Mouse (Mus musculus) cerebellum, postnatal 36 days (tissue): ENCODE results near the gene Dnajc16.
"Not testable (repeated sequence)": the region's sequence is repeated elsewhere in the genome, so short reads cannot be mapped to it uniquely, and the experiment has no call there.

Source experiments
- DNase-seq, 2 experiments: peaks; one replicate each; pipeline ENCODE4 v3.0.0; 2021 to 2022; ENCODE audit warnings: mixed read lengths in 2 of 2

Gene Dnajc16

DNA sequence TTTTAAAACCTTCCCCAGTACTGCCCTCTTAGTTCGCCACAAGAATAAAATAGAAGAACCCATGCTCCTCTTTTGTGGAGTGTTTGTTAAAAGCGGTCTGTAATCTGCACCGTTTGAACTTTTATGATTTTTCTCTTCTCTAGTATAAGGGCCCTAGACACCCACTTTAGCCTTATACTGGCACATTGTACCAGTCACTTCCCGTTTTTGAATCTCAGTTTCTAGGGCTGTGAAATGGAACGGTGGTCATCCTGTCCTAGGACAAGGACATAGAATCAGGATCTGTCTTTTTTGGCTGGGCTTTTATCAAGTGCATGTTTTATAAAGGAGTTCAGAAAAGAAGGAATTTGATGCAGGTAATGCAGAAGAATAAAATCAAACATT lies 3.4 kb upstream of the Dnajc16 start:
- no peak for DNase-seq

DNA sequence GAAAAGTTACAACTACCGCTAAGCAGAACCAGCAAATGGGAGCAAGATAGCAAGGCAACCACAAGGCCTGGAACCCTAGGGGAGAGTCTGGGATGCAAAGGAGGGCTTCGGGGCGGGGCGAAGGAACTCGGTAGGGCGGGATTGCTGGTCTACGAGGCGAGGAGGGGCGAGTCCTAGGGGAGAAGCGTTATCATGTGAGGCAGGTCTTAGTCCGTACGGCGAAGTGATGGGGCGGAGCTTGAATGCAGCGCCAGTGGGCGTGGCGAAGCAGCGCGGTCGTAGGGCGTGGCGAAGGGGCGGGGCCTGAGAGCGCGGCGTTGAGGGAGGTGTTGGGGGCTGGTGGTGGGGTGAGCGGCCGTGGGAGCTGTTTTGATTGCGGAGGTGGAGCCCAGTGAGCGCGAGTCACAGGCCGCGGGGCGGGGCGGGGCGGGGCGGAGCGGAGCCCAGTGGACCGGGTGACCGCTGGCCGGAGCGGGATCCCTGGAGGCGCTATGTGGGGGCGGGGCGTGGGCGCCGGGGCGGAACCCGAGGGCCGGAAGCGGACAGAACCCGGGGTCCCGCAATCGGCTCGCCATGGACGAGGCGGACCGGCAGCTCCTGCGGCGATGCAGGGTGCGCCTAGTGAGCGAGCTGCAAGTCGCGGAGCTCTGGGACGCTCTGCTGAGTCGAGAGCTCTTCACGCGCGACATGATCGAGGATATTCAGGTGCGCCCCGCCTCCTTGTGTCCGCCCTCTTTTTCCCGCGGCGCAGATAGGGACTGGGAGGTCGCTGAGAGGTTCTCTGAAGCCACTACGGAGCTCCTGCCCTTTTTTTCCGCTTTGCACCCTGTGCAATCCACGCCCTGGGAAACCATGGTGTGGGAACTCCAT lies 2.8 kb upstream of the Dnajc16 start, which contains the start of gene Casp9:
TSS of gene Casp9 (plus strand) at position 331 of the 870 bp plus-strand sequence.
- peak; percentile 96 for DNase-seq

DNA sequence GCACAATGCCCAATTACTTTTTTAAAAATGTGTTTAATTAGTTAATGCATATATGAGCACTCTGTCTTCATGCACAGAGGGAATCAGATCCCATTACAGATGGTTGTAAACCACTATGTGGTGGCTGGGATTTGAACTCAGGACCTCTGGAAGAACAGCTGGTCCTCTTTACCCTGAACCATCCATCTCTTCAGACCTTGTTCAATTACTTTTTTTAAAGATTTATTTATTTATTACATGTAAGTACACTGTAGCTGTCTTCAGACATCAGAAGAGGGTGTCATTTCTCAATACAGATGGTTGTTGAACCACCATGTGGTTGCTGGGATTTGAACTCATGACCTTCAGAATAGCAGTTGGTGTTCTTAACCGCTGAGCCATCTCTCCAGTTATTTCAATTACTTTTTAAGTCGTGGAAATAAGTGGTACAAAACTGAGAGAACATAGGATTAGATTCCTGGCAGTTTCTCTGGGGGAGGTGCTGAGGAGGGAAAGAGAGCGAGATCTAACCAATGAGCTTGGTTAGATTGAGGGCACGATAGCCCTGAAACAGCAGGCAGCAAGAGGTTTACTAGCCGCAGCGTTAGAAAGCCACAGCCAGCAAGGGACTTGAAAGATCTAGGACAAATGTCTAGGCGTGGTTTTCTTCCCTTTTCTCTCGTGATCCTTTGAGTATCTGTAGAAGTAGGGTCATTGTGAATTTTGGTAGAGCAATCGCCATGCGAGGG lies 2.0 kb upstream of the Dnajc16 start:
- peak in 1 of 2 experiments; percentile 10 for DNase-seq

DNA sequence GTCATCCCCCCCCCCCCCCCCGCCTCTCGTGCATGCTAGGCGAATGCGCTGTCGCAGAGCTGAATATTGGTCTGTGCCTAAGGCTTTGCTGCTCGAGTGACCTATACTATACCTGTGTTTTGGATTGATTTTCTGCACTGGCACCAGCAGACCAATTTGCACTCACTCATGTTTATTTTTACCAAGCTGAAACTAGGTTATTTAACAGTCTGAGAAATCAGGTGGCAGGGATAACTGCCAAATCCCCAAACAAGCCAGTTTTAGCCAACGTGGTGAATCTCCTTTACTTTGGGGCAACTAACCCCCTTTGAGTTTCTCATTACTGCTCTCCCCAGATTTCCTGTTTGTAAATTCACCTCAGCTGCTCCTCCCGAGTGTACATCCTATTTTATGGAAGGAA lies 1.2 kb upstream of the Dnajc16 start:
- DNase-seq = peak; percentile 24 to 51

DNA sequence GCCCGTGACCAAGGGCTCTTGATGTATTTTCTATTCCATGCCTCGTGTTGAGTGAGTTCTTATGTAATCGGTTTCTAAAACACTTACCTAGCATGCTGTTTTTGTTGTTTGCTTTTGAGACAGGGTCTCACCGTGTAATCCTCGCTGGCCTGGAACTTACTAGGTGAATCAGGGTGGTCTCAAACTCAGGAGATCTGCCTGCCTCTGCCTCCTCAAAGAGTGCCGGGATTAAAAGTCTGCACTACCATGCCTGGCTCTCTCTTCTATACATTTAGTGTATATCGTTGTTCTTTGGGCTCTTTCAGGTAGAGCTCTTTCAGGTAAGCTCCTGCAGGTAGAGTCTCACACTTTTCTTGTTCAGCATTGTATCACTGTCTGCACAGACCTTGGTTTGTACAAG lies 755 bp upstream of the Dnajc16 start:
- DNase-seq = no peak

DNA sequence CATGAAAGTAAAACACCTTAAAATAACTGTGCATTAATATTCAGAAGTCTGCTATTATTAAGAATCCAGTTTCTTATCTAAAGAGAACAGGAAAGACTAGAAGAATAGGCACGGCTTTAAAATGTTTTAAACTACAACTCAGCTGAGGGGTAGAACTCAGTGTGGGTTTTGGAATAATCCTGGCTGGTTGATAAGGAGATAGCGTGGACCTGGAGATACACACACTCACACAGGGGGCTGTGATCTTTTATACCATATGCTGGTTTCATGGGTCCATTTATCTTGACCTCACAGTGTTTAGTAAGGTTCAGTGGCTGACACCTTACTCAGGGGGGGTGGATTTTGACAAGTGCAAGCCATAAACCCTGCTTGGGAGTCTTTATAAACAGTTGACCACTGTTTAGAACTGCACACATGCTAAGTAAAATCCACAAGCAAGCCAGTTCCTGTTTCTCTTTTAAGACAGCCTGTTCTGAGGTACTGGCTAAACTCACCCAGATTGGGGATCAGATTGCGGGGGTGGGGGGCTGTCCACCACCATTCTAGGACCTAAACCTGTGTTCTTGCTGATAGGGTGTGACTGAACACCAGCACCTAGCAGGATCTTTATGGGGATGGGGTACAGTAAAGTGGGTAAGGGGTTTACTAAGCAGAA lies 1.0 kb downstream of the Dnajc16 start:
- DNase-seq = no peak

DNA sequence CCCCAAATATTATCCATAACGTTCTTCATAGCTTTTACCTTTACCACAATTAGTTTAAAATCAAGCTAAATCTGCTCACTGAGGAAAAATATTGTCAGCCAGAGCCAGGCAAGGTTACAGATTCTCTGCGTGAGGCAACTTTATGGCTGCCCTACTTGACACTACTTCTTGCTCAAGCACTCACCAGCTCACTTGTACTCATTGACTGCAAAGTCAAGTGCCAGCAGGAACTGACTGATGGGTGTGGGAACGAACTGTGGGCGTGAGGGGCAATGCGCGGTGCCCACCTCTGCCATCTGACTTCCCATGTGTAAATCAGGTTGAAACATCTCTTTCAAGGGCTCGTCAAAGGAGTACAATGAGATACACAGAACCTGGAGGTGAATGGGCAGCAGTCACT lies 3.3 kb downstream of the Dnajc16 start:
- no peak for DNase-seq

DNA sequence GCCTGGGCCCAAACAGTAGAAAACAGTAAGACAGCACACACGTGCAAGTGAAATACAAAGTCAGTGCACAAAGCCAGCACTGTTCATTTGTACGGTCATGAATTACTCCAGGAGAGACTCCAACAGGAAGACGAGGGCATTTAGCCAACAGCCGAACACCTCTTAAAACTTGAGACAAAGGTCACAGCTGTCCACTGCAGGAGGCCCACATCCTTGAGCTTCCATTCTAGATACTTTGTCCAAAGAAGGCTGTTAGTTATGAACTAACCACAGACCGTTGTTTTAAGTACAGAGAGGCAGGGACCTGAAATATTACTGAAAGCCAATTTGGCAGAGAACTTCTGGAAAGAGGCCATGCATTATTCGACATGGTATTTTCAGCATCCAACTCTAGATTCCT lies 3.7 kb downstream of the Dnajc16 start:
- no peak for DNase-seq

DNA sequence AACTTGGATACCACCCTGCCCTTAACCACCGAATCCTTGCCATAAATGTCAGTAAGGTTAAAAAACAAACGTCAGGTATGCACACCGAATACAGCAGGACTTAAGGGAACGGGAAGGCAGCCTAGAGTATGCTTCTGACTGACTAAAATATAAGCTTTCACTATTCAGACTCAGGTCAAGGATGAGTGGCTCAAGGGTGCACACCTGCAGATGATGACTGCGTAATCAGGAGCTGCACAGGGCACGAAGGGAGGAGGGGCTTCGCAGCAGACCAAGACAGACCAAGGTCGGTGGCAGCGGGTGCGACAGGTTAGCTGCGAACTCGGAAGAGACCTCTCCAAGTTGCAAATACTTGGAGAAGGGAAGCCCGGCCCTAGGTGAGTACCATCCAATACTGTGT lies 4.6 kb downstream of the Dnajc16 start:
- DNase-seq = no peak

DNA sequence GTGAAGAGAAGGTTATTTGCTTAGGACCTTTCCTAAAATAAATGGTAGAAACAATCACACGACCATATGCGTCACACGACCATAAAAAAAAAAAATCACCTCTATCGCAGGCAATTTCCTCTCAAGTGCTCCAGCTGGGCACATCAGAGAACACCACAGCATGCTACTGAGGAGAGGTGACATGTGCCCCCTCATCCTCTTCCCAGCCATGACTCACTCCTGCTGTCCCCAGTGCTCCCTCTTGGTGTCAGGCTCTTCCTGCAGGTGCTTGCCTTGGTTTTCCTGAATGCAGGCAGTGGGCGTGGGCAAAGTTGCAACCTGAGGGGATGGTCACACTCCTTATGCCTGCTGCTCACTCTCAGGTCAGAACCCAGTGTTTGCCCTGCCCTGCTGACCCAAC lies 5.9 kb downstream of the Dnajc16 start:
- DNase-seq = no peak

DNA sequence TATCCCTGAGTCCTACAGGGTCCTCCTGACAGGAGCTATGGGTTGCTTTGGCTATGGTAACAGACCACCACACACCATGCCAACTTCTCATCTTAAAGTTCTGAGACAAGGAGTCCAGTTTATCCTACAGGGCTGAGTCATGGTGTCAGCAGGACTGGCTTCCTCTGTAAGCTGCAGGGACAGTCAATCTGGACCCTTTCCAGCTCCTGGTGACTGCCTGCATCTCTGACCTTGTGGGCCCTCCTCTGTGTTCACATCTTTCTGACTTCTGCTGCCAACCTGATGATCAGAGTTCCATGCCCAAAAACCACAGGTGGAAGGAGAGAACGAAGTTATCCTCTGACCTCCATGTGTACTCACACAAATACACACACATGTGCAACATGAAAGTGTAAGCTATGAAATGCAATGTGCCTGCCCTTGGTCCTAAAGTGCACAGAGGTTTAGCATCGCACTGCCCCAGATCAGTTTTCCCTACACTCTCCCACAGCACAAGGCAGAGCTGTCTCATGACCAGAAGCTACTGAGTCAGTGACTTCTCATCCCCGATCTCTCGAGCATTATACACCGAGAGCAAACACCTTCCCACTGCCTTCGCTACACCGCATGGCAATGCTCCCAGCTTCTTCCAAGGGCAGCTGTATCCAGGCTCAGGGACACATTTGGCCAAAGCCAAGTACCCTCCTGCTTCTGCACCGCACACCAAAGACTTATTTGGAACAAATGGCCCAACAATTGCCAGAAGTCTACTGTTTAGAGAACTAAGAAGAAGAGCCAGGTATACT lies 9.3 kb downstream of the Dnajc16 start:
- DNase-seq = no peak

DNA sequence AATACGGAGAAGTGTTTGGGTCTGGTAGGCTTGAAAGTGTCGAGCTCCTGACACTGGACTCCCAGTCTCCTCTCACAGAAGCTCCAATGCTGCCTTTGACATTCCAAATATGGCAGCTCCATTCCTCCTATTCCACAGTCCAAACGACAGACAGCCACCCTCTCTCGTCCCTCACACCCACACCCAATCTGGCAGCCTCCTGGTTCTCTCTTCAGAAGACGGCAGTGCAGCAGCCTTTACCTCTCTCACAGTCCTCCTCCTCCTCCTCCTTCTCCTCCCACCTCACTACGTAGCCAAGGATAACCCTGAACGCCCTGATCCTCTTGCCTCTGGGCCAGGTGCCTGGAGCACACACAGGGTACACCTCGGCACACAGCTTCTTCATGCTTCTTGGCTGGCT lies 10.9 kb downstream of the Dnajc16 start:
- DNase-seq = no peak

DNA sequence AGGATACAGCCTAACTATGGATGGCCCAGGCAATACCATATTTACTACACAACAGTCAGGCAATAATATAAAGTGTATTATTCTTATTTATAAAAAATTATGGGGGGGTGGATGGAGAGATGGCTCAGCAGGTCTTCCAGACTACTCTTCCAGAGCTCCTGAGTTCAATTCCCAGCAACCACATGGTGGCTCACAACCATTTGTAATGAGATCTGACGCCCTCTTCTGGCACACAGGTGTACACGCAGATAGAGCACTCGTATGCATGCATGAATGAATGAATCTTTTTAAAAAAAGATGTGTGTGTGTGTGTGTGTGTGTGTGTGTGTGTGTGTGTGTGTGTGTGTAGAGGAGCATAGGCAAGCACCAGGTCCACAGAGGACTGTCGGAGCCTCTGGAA lies 17.7 kb downstream of the Dnajc16 start:
- not testable (repeated sequence) for DNase-seq

DNA sequence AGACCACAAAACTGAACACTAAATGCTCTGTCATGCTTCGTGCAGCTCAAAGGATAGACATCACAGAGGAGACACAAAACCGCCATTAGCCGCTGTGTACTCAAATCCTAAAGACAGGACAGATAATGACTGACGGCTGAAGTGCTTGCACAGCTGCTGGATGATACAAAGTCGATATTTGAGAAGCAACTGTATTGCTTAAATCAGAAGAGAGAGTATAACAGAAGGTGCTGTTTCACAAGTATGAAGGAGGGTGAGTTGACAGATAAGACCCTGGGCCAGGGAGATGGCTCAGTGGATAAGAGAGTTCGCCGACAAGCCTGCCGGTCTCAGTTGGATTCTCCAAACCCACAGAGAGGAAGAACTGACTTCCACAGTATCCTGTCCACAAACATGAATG lies 18.9 kb downstream of the Dnajc16 start:
- DNase-seq = no peak

DNA sequence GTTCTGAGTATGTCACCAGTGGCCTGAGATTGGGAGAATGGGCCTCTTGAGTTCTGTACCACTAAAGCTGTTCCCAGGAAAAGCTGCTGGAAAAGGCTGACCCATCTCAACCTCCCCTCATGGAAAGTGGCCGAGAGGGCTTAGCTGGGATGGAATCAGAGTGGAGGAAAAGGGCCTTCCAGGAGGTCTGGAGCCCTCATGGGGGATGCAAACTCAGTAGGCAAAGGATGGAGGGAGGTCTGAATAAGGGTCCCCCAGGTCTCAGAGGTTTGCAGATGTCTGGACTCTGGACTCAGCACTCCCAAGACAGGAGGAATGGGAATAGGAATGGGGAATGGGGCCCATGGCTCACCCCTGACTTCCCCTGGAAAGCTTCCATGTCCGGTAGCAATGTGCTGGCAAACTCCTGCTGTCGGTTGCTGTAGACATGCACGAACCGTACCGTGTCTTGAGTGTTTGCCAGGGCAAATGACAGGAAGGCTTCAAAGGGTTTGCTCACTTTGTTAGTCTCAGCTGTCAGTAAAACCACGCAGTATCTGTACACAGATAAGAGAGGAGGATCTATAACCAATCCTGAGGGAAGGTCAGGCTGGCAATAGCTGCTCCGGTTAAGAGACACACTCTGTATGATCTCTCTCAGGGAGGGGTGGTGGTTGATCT lies 21.1 kb downstream of the Dnajc16 start:
- no peak for DNase-seq

DNA sequence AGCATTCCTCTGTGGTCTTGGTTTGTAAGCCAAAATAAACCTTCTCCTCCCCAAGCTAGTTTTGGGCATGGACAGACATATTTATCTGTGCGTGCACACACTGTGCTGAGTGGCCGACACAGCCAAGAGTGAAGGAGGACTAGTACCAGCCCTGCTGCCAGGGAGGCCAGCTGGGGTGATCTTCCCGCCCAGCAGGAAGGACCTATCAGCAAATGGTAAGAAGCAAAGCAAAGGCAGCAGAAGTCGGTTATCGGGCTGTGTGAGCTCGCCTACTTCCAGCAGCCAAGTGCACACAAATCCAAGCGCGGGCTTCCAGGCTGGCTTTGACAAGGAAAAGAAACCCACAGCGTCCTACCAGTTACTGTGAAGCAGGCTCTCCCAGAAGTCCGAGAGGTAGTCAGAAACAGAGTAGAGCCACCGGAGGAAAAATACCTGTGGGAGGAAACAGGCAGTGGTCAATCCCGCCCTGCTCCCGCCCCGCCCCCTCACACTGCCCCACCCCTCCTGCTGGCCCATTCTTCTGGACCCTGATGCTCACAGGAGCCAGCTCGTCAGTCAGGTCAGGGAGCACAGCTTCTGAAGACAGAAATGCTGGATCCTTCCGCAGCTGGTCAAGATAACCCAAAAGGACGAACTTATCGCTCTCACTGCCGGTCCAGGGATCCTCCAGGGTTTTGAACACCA lies 23.2 kb downstream of the Dnajc16 start:
- peak; percentile 69 to 72 for DNase-seq

DNA sequence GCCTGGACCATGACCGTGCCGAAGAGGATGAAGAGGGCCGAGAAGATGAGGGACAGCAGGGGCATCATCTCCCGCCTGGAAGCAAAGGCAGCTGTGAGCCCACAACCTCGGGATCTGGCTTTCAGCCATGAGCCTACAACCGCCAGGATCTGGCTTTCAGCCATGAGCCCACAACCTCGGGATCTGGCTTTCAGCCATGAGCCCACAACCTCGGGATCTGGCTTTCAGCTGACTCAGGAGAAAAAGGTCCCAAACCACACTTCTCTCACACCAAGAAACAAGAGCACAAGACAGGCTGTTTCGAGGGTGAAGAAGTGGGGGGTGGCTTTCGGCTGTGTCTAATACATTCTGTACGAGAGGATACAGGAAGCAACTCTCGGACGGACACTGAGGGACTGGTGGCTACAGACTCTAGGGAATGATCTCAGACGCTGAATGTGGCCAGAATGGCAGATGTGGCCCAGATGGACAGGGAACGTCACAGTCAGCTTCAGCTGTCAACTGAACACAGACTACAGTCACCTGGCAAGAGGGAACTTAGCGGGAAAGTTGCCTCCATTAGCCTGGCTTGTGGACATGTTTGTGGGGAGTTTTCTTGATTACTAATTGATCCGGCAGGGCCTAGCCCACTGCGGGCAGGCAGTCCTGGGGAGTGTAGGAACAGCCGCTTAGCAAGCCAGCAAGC lies 23.9 kb downstream of the Dnajc16 start:
- DNase-seq = peak; percentile 24 to 25

DNA sequence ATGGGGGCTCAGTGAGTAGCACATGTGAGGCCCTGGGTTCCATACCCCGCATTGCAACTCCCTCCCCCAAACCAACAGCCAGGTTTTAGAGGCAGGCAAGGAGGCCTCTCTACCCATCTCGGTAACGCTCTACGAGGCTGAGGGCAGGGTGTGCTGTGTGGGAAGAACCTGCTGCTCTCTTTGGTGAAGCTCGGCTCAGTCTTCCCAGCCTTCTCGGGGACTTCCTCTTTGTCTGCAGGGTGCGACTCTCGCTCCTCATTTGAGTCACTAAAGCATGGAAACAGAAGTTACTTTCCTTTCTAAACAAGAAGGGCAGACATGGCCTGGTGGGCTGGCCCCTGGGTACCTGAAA lies 24.4 kb downstream of the Dnajc16 start:
- DNase-seq = no peak

DNA sequence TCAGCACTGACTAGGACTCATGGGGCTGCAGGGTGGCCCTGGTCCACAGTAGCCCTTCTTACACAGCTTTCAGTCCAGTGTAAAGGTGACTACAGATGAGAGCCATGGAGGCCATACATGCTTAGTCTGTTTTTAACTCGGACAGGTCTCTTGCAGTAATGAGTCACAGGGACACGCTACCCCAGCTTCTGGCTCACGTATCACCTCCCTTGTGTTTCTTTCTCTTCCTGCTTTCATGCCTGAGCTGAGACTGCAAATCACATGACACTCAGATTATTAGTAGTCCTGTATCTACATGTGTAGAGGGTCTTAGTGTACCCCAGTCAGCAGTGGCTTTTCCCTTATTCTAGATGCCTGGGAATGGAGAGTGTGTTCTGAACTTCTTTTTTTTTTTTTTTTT lies 25.7 kb downstream of the Dnajc16 start:
- no peak for DNase-seq

DNA sequence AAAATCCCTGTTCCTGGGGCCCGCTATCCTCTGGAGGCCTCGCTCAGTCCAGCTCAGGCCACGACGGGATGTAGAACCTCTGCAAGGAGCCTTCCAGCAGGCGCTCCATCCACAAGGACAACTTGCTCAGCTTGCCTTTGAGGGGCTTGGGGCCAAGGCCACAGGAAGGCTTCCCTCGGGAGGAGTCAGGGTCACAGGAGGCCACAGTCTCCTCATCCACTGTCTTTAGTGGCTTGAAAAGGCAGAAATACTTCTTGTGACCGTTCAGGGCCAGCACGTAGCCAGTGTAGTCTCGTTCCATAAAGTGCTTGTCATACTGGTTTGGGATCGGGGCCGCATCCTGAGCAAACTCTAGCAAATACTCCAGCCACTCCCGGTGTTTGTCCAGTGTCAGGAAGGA lies 27.3 kb downstream of the Dnajc16 start:
- no peak for DNase-seq

DNA sequence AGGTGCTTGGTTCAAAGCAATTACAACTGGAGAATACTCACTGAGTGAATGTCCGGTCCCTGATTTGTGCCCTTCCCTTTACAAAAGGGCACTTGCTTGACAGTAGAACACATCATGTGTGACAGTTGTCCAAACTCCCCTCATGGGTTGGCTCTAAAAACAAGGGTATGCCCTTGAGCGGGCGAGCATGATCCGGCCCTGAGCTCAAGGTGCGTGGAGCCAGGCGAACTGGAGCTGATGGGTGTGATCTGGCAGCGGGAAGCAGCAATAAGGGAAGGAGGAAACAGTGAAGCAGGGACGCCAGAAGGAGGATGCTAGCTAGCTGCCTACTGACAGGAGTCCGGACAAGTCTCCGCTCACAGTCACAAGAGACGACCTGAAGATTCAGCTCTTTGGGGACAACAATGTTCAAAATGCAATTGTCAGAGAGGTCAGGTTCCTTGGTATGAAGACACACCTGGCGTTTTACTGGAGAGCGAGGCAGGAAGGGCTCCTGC lies 28.6 kb downstream of the Dnajc16 start:
- no peak for DNase-seq
